Mouse (Mus musculus): ENCODE measurements at regions not wholly inside any gene's neighbourhood (a gene's known extent, or its start where the extent isn't known, plus 50 kb on each side); places are given as distances from the start of the nearest gene placed in this dataset.

GRCm38 (mm10) chr2:131801212-131801611 lies 58.3 kb downstream of the Erv3 start:
- no peak for DNase-seq (ENCODE audit: low spot score in 2 of 2)
- intact Hi-C loops (cut with DNase I), result no loop called here

DNA sequence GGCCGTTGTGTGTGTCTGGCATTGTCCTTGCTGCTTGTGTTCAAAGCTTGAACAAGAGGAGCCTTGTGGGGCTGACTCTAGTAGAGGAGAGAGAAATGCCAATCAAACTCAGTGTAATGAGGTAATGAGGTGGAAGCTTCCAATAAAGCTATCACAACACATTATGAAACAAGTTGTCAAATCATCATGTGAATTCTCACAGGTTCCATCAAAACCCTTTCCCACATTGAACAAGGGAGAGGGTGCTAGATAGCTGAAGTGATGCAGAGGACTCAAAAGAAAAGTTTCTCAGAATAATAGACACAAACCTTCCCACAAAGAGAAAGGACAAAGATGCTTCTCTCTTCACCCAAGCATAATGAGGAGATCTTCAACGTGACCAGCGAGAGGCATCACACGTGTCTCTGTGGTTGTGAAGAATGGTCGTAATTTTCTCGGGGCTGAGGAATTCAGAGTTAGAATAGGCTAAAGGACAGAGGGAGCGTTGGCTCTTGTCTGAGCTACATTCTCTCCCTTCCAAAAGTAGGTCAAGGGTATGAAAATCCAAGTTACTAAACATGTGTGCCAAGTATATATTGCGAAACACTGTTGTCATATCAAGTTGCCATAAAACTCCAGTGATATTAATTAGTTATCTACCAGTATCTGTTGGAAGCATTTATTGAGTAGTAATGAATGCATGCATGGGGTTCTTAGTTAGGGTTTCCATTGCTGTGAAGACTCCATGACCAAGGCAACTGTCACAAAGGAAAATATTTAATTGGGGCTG lies 59.2 kb downstream of the Erv3 start:
- intact Hi-C loops (cut with DNase I), result no loop called here

DNA sequence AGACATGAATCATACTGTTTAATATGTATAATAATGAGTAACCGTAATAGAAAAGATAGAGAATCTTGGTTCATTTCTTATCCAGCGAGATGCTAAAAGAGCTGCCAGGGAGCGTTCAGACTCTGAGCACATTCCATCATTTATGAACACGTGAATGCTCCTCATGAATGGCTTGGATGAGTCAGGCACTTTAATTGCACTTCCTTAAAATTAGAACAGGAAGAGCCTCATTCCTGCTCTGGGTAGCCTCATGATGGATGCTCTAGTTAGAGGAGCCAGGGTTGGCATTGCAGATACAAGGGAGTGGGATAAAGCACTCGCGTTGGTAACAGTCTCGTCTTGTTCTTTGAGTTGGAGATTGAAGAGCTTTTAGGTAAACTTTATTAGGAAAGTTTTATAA lies 60.1 kb downstream of the Erv3 start:
- DNase-seq (ENCODE audit: low spot score in 2 of 2), result no peak
- intact Hi-C loops (cut with DNase I), result no loop called here

More for the DNA sequence above, 59.2 kb downstream of the Erv3 start:
- no peak for DNase-seq (ENCODE audit: low spot score in 2 of 2)

DNA sequence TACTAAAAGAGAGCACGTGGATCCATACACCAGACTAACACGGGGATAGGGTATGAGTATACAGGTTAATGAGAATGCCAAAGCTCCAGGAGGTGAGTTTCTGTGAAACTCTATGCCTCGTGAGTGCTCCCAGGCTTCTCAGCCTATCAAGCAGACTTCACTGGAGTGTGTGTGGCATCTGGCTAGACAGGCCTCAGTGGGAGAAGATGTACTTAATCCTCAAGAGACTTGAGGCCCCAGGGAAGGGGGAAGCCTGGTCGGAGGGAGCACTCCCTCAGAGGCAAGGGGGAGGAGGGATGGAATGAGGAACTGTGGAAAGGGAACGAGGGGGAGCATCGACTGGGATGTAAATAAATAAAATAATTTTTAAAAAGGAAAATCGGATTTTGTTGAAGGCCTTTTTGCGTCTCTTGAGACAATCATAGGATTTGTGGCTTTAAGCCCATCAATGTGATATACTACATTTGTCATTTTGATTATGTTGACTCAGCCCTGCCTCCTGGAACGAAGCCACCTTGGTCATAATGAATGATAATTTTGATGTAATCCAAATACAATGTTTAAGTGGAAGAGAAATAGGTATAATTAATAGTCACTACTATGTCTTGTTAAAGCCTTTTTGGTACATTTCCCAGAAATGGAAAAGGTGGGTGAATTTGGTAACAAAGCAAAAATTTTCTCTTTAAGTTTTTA lies 62.4 kb downstream of the Erv3 start:
- no peak for DNase-seq (ENCODE audit: low spot score in 2 of 2)
- intact Hi-C loops (cut with DNase I), result no loop called here

DNA sequence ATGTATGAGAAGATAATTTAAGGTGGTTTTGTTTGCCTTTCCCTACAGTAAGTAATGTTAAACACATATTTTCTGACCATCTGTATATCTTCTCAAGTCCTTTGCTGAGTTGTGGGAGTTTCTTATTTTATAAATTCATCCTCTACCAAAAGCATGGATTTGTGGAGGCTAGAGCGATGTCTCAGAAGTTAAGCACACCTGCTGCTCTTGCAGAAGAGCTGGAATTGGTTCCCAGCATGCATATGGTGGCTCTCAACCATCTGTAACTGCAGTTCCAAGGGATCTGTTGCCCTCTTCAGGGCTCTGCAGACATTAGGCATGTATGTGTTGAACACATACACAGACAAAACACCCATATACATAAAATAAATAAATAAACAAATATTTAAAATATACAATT lies 84.2 kb downstream of the Erv3 start:
- intact Hi-C loops (cut with DNase I), result no loop called here
- no peak for DNase-seq (ENCODE audit: low spot score in 2 of 2)

- peak; percentile 41 to 44 for DNase-seq (ENCODE audit: low spot score in 2 of 2)
- intact Hi-C loops (cut with DNase I), result loop anchor here (5.0 kb wide), 3 partner anchors 39 to 211 kb away; partner anchors contain the start of gene Adra1d
Observed at GRCm38 (mm10) chr2:131773691-131774090, 85.9 kb downstream of the Erv3 start.

DNA sequence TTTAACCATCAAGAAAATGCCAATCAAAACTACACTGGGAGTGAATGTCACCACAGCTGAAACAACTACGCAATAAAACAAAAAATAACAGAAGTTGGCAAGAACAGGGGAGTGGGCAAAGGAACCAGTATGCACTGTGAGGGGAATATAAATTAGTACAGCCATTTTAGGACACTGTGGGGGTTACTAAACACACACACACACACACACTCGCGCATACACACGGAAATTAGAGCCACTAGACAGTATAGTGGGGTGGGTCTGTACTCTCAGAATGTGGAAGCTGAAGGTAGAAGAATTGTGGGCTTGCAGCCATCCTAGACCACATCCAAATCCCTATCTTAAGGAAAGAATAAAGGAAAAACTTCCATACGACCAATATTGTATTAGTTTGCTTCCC lies 87.4 kb downstream of the Erv3 start:
- DNase-seq (ENCODE audit: low spot score in 2 of 2), result no peak
- intact Hi-C loops (cut with DNase I), result loop anchor here (5.0 kb wide), 3 partner anchors 40 to 210 kb away; partner anchors contain the start of gene Adra1d

GRCm38 (mm10) chr2:131770852-131771251 lies 88.7 kb downstream of the Erv3 start:
- intact Hi-C loops (cut with DNase I), result loop anchor here (1.0 to 5.0 kb wide), 4 partner anchors 41 to 226 kb away; partner anchors contain the start of gene Adra1d
- DNase-seq (ENCODE audit: low spot score in 2 of 2), result peak; percentile 64 to 70

- intact Hi-C loops (cut with DNase I), result loop anchor here (1.0 to 5.0 kb wide), 4 partner anchors 43 to 224 kb away; partner anchors contain the start of gene Adra1d
Observed at GRCm38 (mm10) chr2:131769656-131770210, 89.8 kb downstream of the Erv3 start.

DNA sequence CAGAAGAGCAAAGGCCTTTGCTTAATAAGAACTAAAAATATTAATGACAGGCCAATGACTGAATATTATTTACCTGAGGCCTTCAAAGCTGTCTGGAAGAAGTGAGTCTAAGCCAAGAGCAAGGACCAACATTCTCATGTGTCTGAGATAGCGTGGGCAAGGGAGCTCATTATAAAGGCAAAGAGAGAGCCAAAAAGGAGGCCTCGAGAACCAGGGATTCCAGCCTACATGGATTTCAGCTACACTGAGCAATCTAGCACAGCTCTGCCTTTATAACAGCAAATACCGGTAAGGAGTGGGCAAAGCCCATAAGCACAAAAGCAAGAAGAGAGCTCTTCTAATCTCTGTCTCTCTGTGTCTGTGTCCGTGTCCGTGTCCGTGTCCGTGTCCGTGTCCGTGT lies 93.0 kb downstream of the Erv3 start:
- DNase-seq (ENCODE audit: low spot score in 2 of 2), result no peak
- intact Hi-C loops (cut with DNase I), result no loop called here

More at GRCm38 (mm10) chr2:131769656-131770210, 89.8 kb downstream of the Erv3 start:
- no peak for DNase-seq (ENCODE audit: low spot score in 2 of 2)

GRCm38 (mm10) chr2:131761507-131761906 lies 98.0 kb downstream of the Erv3 start:
- DNase-seq (ENCODE audit: low spot score in 2 of 2), result no peak
- intact Hi-C loops (cut with DNase I), result no loop called here

DNA sequence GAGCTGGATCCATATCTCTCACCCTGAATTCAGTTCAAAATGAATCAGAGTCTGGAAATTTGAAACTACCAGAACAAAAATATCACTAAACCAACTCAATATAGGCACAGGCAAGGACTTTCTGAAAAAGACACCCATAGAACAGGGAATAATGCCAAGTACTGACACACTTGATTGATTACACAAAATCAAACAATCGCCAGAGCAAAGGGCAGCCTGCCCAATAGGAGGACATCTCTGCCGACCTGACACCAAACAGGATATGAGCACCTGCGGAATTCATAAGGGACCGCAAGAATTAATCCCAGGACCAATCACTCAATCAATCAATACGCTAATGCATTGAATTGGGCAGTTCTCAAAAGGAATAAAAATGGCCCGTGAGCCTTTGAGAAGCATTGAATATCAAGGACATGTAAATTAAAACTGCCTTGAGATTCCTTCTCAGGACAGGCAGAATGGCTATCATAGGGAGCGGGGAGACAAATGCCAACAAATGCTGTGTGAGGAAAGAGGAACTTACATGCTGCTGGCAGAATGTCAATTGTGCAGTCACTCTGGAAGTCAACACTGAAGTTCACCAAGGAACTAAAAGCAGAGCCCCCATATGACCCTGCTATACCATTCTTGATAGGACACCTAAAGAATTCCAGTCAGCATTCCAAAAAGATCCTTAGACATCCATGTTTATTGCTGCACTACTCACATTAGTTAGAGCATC lies 102.2 kb downstream of the Erv3 start:
- intact Hi-C loops (cut with DNase I), result no loop called here
- DNase-seq (ENCODE audit: low spot score in 2 of 2), result no peak

GRCm38 (mm10) chr2:131755107-131755506 lies 104.4 kb downstream of the Erv3 start:
- intact Hi-C loops (cut with DNase I), result no loop called here
- DNase-seq (ENCODE audit: low spot score in 2 of 2), result no peak

DNA sequence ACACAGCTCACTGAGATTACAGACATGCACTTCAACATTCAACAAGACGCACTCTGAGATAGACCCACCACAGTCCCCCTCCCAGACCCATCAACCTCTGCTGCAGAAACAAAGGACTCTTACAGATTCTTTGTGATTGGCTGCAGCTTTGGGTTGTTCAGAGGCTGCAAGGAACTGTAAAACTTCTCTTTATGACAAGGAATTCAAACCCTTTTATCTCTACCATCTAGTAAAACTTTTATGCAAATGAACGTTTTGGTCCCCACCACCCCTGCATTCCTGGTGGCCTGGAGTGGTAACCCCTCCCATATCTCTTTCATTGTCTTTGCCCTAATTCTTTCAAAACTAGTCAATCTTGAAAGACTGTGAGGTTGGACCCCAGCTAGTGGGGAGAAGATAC lies 106.1 kb downstream of the Erv3 start:
- intact Hi-C loops (cut with DNase I), result no loop called here
- no peak for DNase-seq (ENCODE audit: low spot score in 2 of 2)

- DNase-seq (ENCODE audit: low spot score in 2 of 2), result no peak
- intact Hi-C loops (cut with DNase I), result no loop called here
Observed at GRCm38 (mm10) chr2:131750679-131751078, 108.9 kb downstream of the Erv3 start.

DNA sequence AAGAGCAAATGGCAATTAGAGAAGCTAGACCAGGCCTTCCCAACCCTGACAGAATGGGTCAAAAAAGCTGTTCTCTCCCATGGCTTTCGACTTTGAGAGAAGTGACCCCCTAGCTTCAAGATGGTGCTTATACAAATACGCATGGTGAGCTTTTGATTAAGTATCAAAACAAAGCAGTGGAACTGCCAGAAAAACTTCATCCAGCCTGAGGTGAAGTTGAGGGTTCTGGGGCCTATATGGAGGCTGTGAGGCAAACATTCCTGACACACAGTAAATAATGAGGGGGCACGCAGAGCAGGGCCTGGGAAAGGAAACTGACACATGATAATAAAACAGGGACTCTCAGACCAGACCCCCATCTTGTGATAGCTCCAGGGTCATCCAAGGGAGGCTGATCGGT lies 109.3 kb downstream of the Erv3 start:
- intact Hi-C loops (cut with DNase I), result no loop called here
- DNase-seq (ENCODE audit: low spot score in 2 of 2), result no peak

DNA sequence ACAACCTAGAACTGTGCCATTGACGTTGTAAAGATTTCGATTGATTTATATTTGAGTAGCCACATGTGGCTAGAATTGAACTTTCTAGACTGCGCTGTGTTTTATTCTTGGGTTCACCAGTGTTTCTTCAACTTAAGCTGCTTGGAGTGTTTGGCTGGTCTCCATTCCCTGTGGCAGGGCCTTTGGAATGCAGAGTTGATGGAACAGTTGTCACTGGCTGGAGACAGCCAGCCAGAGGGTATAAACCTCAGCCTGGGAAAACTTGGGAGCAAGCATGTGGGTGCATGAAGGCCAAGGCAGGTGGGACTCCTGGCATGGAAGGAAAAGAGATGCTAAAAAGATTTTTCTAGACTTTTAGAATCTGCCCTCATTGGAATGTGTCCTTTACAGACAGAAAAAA lies 109.8 kb downstream of the Erv3 start:
- intact Hi-C loops (cut with DNase I), result loop anchor here (5.0 kb wide), 1 partner anchor 77 kb away; no protein-coding TSS in a partner anchor
- no peak for DNase-seq (ENCODE audit: low spot score in 2 of 2)

DNA sequence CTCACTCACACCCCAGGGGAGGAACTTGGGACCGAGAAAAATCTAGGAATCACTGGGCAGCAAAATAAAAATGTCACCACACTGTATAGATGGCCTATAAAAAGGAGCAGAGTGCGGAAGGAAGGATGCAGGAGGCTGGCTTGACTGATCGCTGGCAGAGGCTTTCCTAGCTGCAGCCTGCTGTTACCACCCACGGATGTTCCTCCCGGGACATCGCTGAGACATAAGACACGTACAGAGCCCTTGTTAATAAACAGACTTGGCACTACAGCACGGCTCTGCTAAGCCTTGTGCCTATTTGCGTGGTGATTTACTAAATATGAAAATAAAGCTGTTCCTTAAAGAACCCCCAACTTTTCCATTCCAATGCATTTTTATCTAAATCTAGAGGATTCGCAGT lies 110.8 kb downstream of the Erv3 start:
- peak; percentile 77 to 84 for DNase-seq (ENCODE audit: low spot score in 2 of 2)
- intact Hi-C loops (cut with DNase I), result loop anchor here (5.0 kb wide), 1 partner anchor 76 kb away; no protein-coding TSS in a partner anchor

DNA sequence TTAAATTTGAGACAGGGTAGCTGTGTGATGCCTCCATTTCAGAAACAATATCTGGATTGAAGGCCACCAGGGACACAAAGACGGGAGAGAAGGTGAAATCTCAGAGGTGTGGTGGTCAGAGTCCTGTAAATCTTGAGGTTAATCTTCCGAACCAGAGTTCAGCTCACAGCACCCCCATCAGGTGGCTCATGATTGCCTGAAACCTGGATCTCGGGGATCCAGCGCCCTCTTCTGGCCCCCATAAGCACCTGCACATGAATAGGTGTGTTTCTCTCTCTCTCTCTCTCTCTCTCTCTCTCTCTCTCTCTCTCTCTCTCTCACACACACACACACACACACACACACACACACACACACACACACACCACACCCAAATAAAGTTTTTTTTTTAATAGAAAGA lies 111.8 kb downstream of the Erv3 start:
- intact Hi-C loops (cut with DNase I), result loop anchor here (5.0 kb wide), 1 partner anchor 75 kb away; no protein-coding TSS in a partner anchor
- no peak for DNase-seq (ENCODE audit: low spot score in 2 of 2)
